Mouse (Mus musculus) olfactory bulb, adult 2 months (tissue): ENCODE measurements around the gene Tmem269.

Source experiments
- CTCF ChIP-seq: fragments of 200-500 bp; IDR thresholded peaks from 2 replicates; pipeline ENCODE4 v1.5.1; 2012; ENCODE audit warnings: low read depth, mild to moderate bottlenecking, low read length, moderate library complexity; ENCODE audit not compliant: insufficient read depth
- POLR2A ChIP-seq: fragments of 200-500 bp; IDR thresholded peaks from 2 replicates; pipeline ENCODE4 v1.6.1; 2012; ENCODE audit warnings: mild to moderate bottlenecking, low read depth, low read length, moderate library complexity; ENCODE audit not compliant: insufficient read depth

GRCm38 (mm10) chr4:119188060-119188785, 29.8 kb downstream of the Tmem269 start:
- TF ChIP-seq CTCF, result no peak
- TF ChIP-seq POLR2A, result no peak
